Mouse (Mus musculus): Measurements from ENCODE around the gene Cdk8.

Gene Cdk8

GRCm38 (mm10) chr5:146330031-146330764 is 99.2 kb downstream of the Cdk8 start:
- DNase-seq = peak; percentile 38

DNA sequence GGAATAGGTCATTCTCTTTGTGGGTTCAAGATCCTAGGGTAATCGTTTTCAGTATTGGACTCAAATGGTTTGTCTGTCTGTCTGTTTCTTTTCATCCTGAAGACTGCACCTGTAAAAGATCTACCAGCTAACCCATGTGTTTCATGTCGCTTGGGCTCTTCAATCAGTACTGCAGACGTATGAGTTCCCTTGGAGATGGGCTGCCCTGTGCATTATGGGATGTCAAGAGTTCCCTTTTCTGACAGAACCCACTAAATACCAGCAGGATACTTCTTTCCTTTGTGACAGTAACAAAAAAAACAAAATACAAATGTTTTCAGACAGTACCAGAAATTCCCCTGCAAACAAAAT is 99.7 kb downstream of the Cdk8 start:
- DNase-seq = no peak

DNA sequence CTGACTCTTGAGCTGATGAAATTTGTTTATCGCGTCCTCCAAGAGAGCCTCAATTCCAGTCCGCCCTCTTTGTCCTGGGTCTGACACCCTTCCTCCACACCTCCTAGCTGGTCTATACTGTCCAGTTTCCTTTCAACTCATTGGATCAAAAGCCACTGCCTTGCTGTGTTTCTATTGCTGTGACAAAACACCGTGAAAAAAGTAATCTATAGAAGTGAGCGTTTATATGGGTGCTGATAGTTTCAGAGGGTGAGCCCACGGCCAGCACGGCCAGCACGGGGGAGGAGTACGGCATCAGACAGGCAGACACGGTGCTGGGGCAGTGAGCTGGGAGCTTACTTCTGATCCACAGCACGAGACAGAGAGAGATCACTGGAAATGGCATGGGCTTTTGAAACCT is 100.1 kb downstream of the Cdk8 start:
- DNase-seq = no peak

GRCm38 (mm10) chr5:146332541-146332940 is 101.5 kb downstream of the Cdk8 start:
- DNase-seq = no peak

DNA sequence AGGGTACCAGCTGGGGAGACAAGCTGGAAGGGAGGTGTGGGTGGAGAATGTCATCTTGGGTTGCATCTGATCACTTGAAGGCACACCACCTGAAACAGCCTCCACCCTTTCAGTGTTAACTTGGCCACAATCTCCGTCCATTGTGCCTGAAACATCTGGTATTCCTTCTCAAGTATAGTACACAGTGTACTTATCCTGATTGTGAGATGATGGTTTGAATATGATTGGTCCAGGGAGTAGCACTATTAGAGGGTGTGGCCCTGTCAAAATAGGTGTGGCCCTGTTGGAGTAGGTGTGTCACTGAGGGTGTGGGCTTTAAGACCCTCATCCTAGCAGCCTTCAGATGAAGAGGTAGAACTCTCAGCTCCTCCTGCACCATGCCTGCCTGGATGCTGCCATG is 103.4 kb downstream of the Cdk8 start:
- no peak for DNase-seq

DNA sequence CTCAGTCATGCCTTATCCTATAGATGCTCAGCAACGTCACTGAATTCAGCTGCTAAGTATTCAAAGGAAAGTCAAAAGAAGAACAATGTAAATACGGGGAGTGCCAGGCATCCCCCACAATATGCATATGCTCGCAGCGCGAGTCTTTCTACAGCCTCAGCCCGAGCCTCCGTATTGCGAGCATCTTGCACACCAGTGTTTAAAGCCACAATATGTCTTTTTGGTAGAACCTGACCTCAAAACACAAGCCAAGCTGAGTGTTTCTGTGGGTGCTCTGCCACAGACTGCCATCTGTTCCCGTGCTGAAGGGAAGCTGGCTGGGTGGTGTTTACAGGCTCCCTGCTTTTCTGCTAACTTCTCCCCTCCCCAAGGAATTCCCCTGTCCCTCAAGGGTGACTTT is 107.0 kb downstream of the Cdk8 start:
- peak; percentile 39 for DNase-seq

DNA sequence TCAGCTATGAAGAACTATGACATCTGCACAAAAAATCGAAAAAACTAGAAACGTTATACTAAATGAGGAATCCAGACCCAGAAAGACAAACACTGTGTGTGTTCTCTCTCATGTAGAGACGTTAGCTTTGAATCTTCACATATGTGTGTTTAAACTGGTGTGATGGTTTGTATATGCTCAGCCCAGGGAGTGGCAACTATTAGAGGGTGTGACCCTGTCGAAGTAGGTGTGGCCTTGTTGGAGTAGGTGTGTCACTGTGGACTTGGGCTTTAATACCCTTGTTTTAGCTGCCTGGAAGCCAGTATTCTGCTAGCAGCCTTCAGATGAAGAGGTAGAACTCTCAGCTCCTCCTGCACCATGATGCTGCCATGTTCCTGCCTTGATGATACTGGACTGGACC is 109.0 kb downstream of the Cdk8 start:
- no peak for DNase-seq

- no peak for DNase-seq
These were observed 114.1 kb downstream of the Cdk8 start for GRCm38 (mm10) chr5:146344911-146345686.

DNA sequence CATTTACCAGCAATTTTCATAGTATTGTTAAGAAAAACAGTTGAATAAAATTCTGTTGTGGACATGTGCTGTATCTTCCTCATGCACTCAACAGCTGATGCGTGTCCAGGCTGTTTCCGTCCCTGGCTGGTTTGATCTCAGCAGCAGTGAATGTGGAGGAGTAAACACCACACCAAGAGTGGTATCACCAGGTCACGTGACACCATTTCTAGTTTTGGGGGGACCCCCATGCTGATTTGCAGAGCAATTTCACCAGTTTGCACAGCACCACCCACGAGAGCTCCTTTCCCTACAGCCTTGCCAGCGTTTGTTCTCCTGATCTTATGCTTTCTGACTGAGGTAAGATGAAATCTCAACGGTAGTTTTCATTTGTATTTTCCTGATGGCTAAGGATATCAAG is 116.1 kb downstream of the Cdk8 start:
- DNase-seq = no peak

GRCm38 (mm10) chr5:146349183-146349582 is 118.2 kb downstream of the Cdk8 start:
- peak; percentile 24 for DNase-seq

- no peak for DNase-seq
These were observed 119.8 kb downstream of the Cdk8 start for GRCm38 (mm10) chr5:146350784-146351183.

GRCm38 (mm10) chr5:146352006-146352405 is 121.0 kb downstream of the Cdk8 start:
- DNase-seq = no peak
